Mouse (Mus musculus): ENCODE results near the gene Rex1bd. TPM values are rescaled to one million over a fixed set of nuclear protein-coding genes. Genes with fewer than 3 reads are reported as not detected.

Rex1bd gene
- polyA plus RNA-seq, 1 experiment from 2014 or later = 138 TPM

GRCm38 (mm10) chr8:70463306-70463705 is 43.2 kb downstream of the Rex1bd start:
- H3K27me3 ChIP-seq (ENCODE audit: control insufficient read depth, insufficient read depth, low read length) = no peaks in the 10 kb centered on the region
- H3K4me2 ChIP-seq (ENCODE audit: low read length) = no peak overlapping the region
- ATAC-seq (ENCODE audit: insufficient number of reproducible peaks, insufficient read depth, low FRiP score, low read depth) = no peak
- no peaks in the 10 kb centered on the region for H3K36me3 ChIP-seq (ENCODE audit: control insufficient read depth, insufficient read depth, low read length)
- H3K27ac ChIP-seq (replicated peaks in 1 of 2; ENCODE audit: control insufficient read depth in 1 of 2, insufficient read depth in 1 of 2, low read depth in 2 of 2, low read length in 2 of 2) = no peak overlapping the region
- H3K9ac ChIP-seq (ENCODE audit: low read length) = no peak overlapping the region
- no peak overlapping the region for H3K4me3 ChIP-seq (ENCODE audit: control insufficient read depth in 1 of 2, insufficient read depth in 1 of 2, low read depth in 1 of 2, low read length in 2 of 2)
- H3K4me1 ChIP-seq (ENCODE audit: control insufficient read depth in 2 of 2, insufficient read depth in 2 of 2, low read length in 2 of 2) = peaks cover 41 to 42% of the 10 kb centered on the region in 2 experiments
- H3K9me3 ChIP-seq (ENCODE audit: control insufficient read depth, low read length) = no peaks in the 10 kb centered on the region
- 72% methylated on average over 4 of the region's 4 CpGs for WGBS

GRCm38 (mm10) chr8:70462516-70462813 is 44.1 kb downstream of the Rex1bd start:
- H3K9ac ChIP-seq (ENCODE audit: low read length) = no peak overlapping the region
- no peaks in the 10 kb centered on the region for H3K36me3 ChIP-seq (ENCODE audit: control insufficient read depth, insufficient read depth, low read length)
- no peak for ATAC-seq (ENCODE audit: insufficient number of reproducible peaks, insufficient read depth, low FRiP score, low read depth)
- no peak overlapping the region for H3K4me3 ChIP-seq (ENCODE audit: control insufficient read depth in 1 of 2, insufficient read depth in 1 of 2, low read depth in 1 of 2, low read length in 2 of 2)
- H3K27ac ChIP-seq (replicated peaks in 1 of 2; ENCODE audit: control insufficient read depth in 1 of 2, insufficient read depth in 1 of 2, low read depth in 2 of 2, low read length in 2 of 2) = no peak overlapping the region
- H3K27me3 ChIP-seq (ENCODE audit: control insufficient read depth, insufficient read depth, low read length) = no peaks in the 10 kb centered on the region
- WGBS = 95% methylated on average over 8 of the region's 8 CpGs
- H3K9me3 ChIP-seq (ENCODE audit: control insufficient read depth, low read length) = no peaks in the 10 kb centered on the region
- H3K4me1 ChIP-seq (ENCODE audit: control insufficient read depth in 2 of 2, insufficient read depth in 2 of 2, low read length in 2 of 2) = peaks cover 33 to 34% of the 10 kb centered on the region in 2 experiments
- H3K4me2 ChIP-seq (ENCODE audit: low read length) = no peak overlapping the region

GRCm38 (mm10) chr8:70461765-70462515 is 44.6 kb downstream of the Rex1bd start:
- H3K27ac ChIP-seq (replicated peaks in 1 of 2; ENCODE audit: control insufficient read depth in 1 of 2, insufficient read depth in 1 of 2, low read depth in 2 of 2, low read length in 2 of 2) = no peak overlapping the region
- H3K27me3 ChIP-seq (ENCODE audit: control insufficient read depth, insufficient read depth, low read length) = no peaks in the 10 kb centered on the region
- H3K36me3 ChIP-seq (ENCODE audit: control insufficient read depth, insufficient read depth, low read length) = no peaks in the 10 kb centered on the region
- H3K9ac ChIP-seq (ENCODE audit: low read length) = peak overlapping the region; percentile 25; the same call in 1 of the 2 replicates
- H3K4me3 ChIP-seq (ENCODE audit: control insufficient read depth in 1 of 2, insufficient read depth in 1 of 2, low read depth in 1 of 2, low read length in 2 of 2) = no peak overlapping the region
- ATAC-seq (ENCODE audit: insufficient number of reproducible peaks, insufficient read depth, low FRiP score, low read depth) = no peak
- WGBS = 70% methylated on average over 16 of the region's 16 CpGs
- H3K4me1 ChIP-seq (ENCODE audit: control insufficient read depth in 2 of 2, insufficient read depth in 2 of 2, low read length in 2 of 2) = peaks cover 28% of the 10 kb centered on the region in 2 experiments
- no peak overlapping the region for H3K4me2 ChIP-seq (ENCODE audit: low read length)
- H3K9me3 ChIP-seq (ENCODE audit: control insufficient read depth, low read length) = no peaks in the 10 kb centered on the region

- H3K27me3 ChIP-seq (ENCODE audit: control insufficient read depth, insufficient read depth, low read length) = no peaks in the 10 kb centered on the region
- no peak overlapping the region for H3K4me2 ChIP-seq (ENCODE audit: low read length)
- H3K9me3 ChIP-seq (ENCODE audit: control insufficient read depth, low read length) = no peaks in the 10 kb centered on the region
- ATAC-seq (ENCODE audit: insufficient number of reproducible peaks, insufficient read depth, low FRiP score, low read depth) = peak; percentile 55
- no peak overlapping the region for H3K9ac ChIP-seq (ENCODE audit: low read length)
- WGBS = 39% methylated on average over 9 of the region's 9 CpGs
- no peaks in the 10 kb centered on the region for H3K36me3 ChIP-seq (ENCODE audit: control insufficient read depth, insufficient read depth, low read length)
- no peak overlapping the region for H3K4me3 ChIP-seq (ENCODE audit: control insufficient read depth in 1 of 2, insufficient read depth in 1 of 2, low read depth in 1 of 2, low read length in 2 of 2)
- peaks cover 21% of the 10 kb centered on the region in 2 experiments; a peak in 3 of 4 replicates for H3K4me1 ChIP-seq (ENCODE audit: control insufficient read depth in 2 of 2, insufficient read depth in 2 of 2, low read length in 2 of 2)
- H3K27ac ChIP-seq (replicated peaks in 1 of 2; ENCODE audit: control insufficient read depth in 1 of 2, insufficient read depth in 1 of 2, low read depth in 2 of 2, low read length in 2 of 2) = 0 out of 4 replicates have a peak overlapping the region, but pooled peaks have one; percentile 2 to 5
These were observed 45.9 kb downstream of the Rex1bd start for GRCm38 (mm10) chr8:70460606-70461005.

GRCm38 (mm10) chr8:70460199-70460598 is 46.4 kb downstream of the Rex1bd start:
- ATAC-seq (ENCODE audit: insufficient number of reproducible peaks, insufficient read depth, low FRiP score, low read depth) = no peak

GRCm38 (mm10) chr8:70459636-70460035 is 46.9 kb downstream of the Rex1bd start:
- Histone ChIP-seq H3K4me1 (ENCODE audit: control insufficient read depth in 2 of 2, insufficient read depth in 2 of 2, low read length in 2 of 2) (peaks cover 18 to 23% of the 10 kb centered on the region in 2 experiments; a peak in 3 of 4 replicates), H3K4me2 (ENCODE audit: low read length) (no peak overlapping the region), H3K4me3 (ENCODE audit: control insufficient read depth in 1 of 2, insufficient read depth in 1 of 2, low read depth in 1 of 2, low read length in 2 of 2) (no peak overlapping the region), H3K9ac (ENCODE audit: low read length) (no peak overlapping the region), H3K27ac (replicated peaks in 1 of 2; ENCODE audit: control insufficient read depth in 1 of 2, insufficient read depth in 1 of 2, low read depth in 2 of 2, low read length in 2 of 2) (no peak overlapping the region), H3K9me3 (ENCODE audit: control insufficient read depth, low read length) (no peaks in the 10 kb centered on the region), H3K36me3 (ENCODE audit: control insufficient read depth, insufficient read depth, low read length) (no peaks in the 10 kb centered on the region), H3K27me3 (ENCODE audit: control insufficient read depth, insufficient read depth, low read length) (no peaks in the 10 kb centered on the region)
- WGBS = 96% methylated on average over 2 of the region's 2 CpGs
- no peak for ATAC-seq (ENCODE audit: insufficient number of reproducible peaks, insufficient read depth, low FRiP score, low read depth)

More at GRCm38 (mm10) chr8:70460199-70460598, 46.4 kb downstream of the Rex1bd start:
- peaks cover 21% of the 10 kb centered on the region in 2 experiments; a peak in 3 of 4 replicates for H3K4me1 ChIP-seq (ENCODE audit: control insufficient read depth in 2 of 2, insufficient read depth in 2 of 2, low read length in 2 of 2)
- H3K27me3 ChIP-seq (ENCODE audit: control insufficient read depth, insufficient read depth, low read length) = no peaks in the 10 kb centered on the region
- H3K4me3 ChIP-seq (ENCODE audit: control insufficient read depth in 1 of 2, insufficient read depth in 1 of 2, low read depth in 1 of 2, low read length in 2 of 2) = no peak overlapping the region
- 79% methylated on average over 5 of the region's 5 CpGs for WGBS
- H3K9me3 ChIP-seq (ENCODE audit: control insufficient read depth, low read length) = no peaks in the 10 kb centered on the region
- H3K36me3 ChIP-seq (ENCODE audit: control insufficient read depth, insufficient read depth, low read length) = no peaks in the 10 kb centered on the region
- 0 out of 4 replicates have a peak overlapping the region, but pooled peaks have one; percentile 2 to 5 for H3K27ac ChIP-seq (replicated peaks in 1 of 2; ENCODE audit: control insufficient read depth in 1 of 2, insufficient read depth in 1 of 2, low read depth in 2 of 2, low read length in 2 of 2)
- no peak overlapping the region for H3K4me2 ChIP-seq (ENCODE audit: low read length)
- no peak overlapping the region for H3K9ac ChIP-seq (ENCODE audit: low read length)

GRCm38 (mm10) chr8:70458462-70458861 is 48.1 kb downstream of the Rex1bd start:
- no peak for ATAC-seq (ENCODE audit: insufficient number of reproducible peaks, insufficient read depth, low FRiP score, low read depth)
- WGBS = 63% methylated on average over 3 of the region's 3 CpGs
- Histone ChIP-seq H3K4me1 (ENCODE audit: control insufficient read depth in 2 of 2, insufficient read depth in 2 of 2, low read length in 2 of 2) (peaks cover 29 to 34% of the 10 kb centered on the region in 2 experiments), H3K27ac (replicated peaks in 1 of 2; ENCODE audit: control insufficient read depth in 1 of 2, insufficient read depth in 1 of 2, low read depth in 2 of 2, low read length in 2 of 2) (no peak overlapping the region), H3K27me3 (ENCODE audit: control insufficient read depth, insufficient read depth, low read length) (no peaks in the 10 kb centered on the region), H3K4me2 (ENCODE audit: low read length) (no peak overlapping the region), H3K9me3 (ENCODE audit: control insufficient read depth, low read length) (no peaks in the 10 kb centered on the region), H3K36me3 (ENCODE audit: control insufficient read depth, insufficient read depth, low read length) (no peaks in the 10 kb centered on the region), H3K9ac (ENCODE audit: low read length) (no peak overlapping the region), H3K4me3 (ENCODE audit: control insufficient read depth in 1 of 2, insufficient read depth in 1 of 2, low read depth in 1 of 2, low read length in 2 of 2) (no peak overlapping the region)

- Histone ChIP-seq H3K4me2 (ENCODE audit: low read length) (no peak overlapping the region), H3K27ac (replicated peaks in 1 of 2; ENCODE audit: control insufficient read depth in 1 of 2, insufficient read depth in 1 of 2, low read depth in 2 of 2, low read length in 2 of 2) (no peak overlapping the region), H3K4me1 (ENCODE audit: control insufficient read depth in 2 of 2, insufficient read depth in 2 of 2, low read length in 2 of 2) (peaks cover 35 to 40% of the 10 kb centered on the region in 2 experiments), H3K4me3 (ENCODE audit: control insufficient read depth in 1 of 2, insufficient read depth in 1 of 2, low read depth in 1 of 2, low read length in 2 of 2) (no peak overlapping the region), H3K27me3 (ENCODE audit: control insufficient read depth, insufficient read depth, low read length) (no peaks in the 10 kb centered on the region), H3K9ac (ENCODE audit: low read length) (no peak overlapping the region), H3K36me3 (ENCODE audit: control insufficient read depth, insufficient read depth, low read length) (no peaks in the 10 kb centered on the region), H3K9me3 (ENCODE audit: control insufficient read depth, low read length) (no peaks in the 10 kb centered on the region)
- no peak for ATAC-seq (ENCODE audit: insufficient number of reproducible peaks, insufficient read depth, low FRiP score, low read depth)
- WGBS = 85% methylated on average over 6 of the region's 6 CpGs
These were observed 48.7 kb downstream of the Rex1bd start for GRCm38 (mm10) chr8:70457882-70458281.
